Mouse (Mus musculus): Measurements from ENCODE around the gene Arl6ip5. TPM values are rescaled to one million over a fixed set of nuclear protein-coding genes. Genes with fewer than 3 reads are reported as not detected.

Arl6ip5 gene
- polyA plus RNA-seq, 2 experiments, result 17.1 to 25.6 TPM

DNA sequence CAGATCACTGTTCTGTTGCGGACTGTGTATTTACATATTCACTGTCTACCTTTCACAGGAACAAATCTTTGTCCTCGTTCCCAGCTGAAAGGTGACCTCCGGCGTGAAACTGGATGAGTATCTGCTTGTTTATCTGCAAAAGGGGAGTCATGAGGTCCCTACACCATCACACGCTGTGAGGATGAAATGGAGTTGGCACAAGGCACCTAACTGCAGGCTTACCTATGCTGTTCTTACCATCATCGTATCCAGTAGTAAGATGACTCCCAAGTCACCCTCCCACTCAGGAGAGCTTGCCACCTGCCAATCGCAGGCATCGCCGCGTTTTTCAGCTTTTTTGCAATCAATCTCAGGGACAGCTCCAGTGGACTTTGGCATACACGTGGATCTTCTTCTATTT lies 59.1 kb downstream of the Arl6ip5 start:
- no peak for DNase-seq (ENCODE audit: low read depth in 3 of 3, low spot score in 3 of 3)
- 70% methylated on average over 11 of the region's 11 CpGs for WGBS (ENCODE audit: insufficient replicate concordance)
- Histone ChIP-seq H3K9ac (replicated peaks) (no peak overlapping the region), H3K4me1 (replicated peaks; ENCODE audit: control insufficient read depth in 2 of 2, insufficient read depth in 2 of 2, low read length in 1 of 2) (0 out of 4 replicates have a peak, but pooled peaks cover 0 to 1% of the 10 kb centered on the region in 2 experiments), H3K4me2 (ENCODE audit: low read depth) (no peak overlapping the region), H3K36me3 (replicated peaks; ENCODE audit: control insufficient read depth, insufficient read depth, low read depth) (no peaks in the 10 kb centered on the region), H3K27me3 (ENCODE audit: control insufficient read depth, insufficient read depth, low read length) (no peaks in the 10 kb centered on the region), H3K9me3 (ENCODE audit: control insufficient read depth, low read length) (no peaks in the 10 kb centered on the region), H3K27ac (no peak overlapping the region), H3K4me3 (ENCODE audit: insufficient read depth in 1 of 2, low read depth in 2 of 2, low read length in 2 of 2) (no peak overlapping the region)
- no peak for TF ChIP-seq EP300 (IDR thresholded peaks at IDR 0.05; ENCODE audit: low read depth)
- TF ChIP-seq CTCF (IDR thresholded peaks at IDR 0.05; ENCODE audit: low read depth), result no peak
- no peak for ATAC-seq (ENCODE audit: insufficient read depth)

GRCm38 (mm10) chr6:97272349-97272748 lies 61.9 kb downstream of the Arl6ip5 start:
- H3K4me3 ChIP-seq (ENCODE audit: insufficient read depth in 1 of 2, low read depth in 2 of 2, low read length in 2 of 2), result no peak overlapping the region
- no peak overlapping the region for H3K4me2 ChIP-seq (ENCODE audit: low read depth)
- no peaks in the 10 kb centered on the region for H3K27me3 ChIP-seq (ENCODE audit: control insufficient read depth, insufficient read depth, low read length)
- no peak overlapping the region for H3K27ac ChIP-seq
- 0 out of 4 replicates have a peak, but pooled peaks cover 0 to 1% of the 10 kb centered on the region in 2 experiments for H3K4me1 ChIP-seq (replicated peaks; ENCODE audit: control insufficient read depth in 2 of 2, insufficient read depth in 2 of 2, low read length in 1 of 2)
- ATAC-seq (ENCODE audit: insufficient read depth), result no peak
- no peak for DNase-seq (ENCODE audit: low read depth in 3 of 3, low spot score in 3 of 3)
- no peak overlapping the region for H3K9ac ChIP-seq (replicated peaks)
- H3K9me3 ChIP-seq (ENCODE audit: control insufficient read depth, low read length), result no peaks in the 10 kb centered on the region
- whole genome bisulfite sequencing (ENCODE audit: insufficient replicate concordance), result 48% methylated on average over 2 of the region's 2 CpGs
- no peaks in the 10 kb centered on the region for H3K36me3 ChIP-seq (replicated peaks; ENCODE audit: control insufficient read depth, insufficient read depth, low read depth)
- no peak for TF ChIP-seq EP300 (IDR thresholded peaks at IDR 0.05; ENCODE audit: low read depth)
- no peak for TF ChIP-seq CTCF (IDR thresholded peaks at IDR 0.05; ENCODE audit: low read depth)

DNA sequence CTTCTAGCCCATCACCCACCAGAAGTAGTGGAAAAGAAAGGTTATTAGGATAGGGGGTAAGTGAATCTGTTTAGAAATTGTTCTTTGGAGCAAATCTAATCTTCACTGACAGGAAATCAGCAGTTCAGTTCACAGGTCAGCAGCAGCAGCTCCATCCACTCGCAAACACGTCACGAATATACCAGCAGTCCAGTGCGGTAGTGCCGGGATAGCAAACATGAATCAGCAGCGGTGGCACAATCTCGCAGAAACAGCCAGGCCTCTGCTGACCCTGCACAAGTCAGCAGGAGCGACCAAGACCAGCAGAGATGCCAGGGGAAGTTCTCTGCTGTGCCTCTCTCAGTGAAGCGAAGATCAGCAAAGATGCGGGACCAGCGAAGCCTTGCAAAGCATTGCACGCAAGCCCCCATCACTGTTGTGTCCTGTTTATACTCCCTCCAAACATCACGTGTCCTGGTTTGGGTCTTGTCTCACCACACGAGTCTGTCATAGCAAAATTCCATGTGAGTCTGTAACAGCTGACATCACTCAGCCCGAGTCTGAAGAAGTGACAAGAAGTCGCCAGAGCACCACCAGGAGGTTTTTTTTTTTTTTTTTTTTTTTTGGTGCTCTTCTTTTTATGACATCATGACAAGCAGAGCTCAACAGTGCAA lies 62.7 kb downstream of the Arl6ip5 start:
- H3K4me2 ChIP-seq (ENCODE audit: low read depth), result no peak overlapping the region
- no peak overlapping the region for H3K4me3 ChIP-seq (ENCODE audit: insufficient read depth in 1 of 2, low read depth in 2 of 2, low read length in 2 of 2)
- DNase-seq (ENCODE audit: low read depth in 3 of 3, low spot score in 3 of 3) (no peak), ATAC-seq (ENCODE audit: insufficient read depth) (no peak)
- TF ChIP-seq CTCF (IDR thresholded peaks at IDR 0.05; ENCODE audit: low read depth) (no peak), EP300 (IDR thresholded peaks at IDR 0.05; ENCODE audit: low read depth) (no peak)
- WGBS (ENCODE audit: insufficient replicate concordance), result 63% methylated on average over 16 of the region's 16 CpGs
- H3K4me1 ChIP-seq (replicated peaks; ENCODE audit: control insufficient read depth in 2 of 2, insufficient read depth in 2 of 2, low read length in 1 of 2), result peaks cover 0 to 3% of the 10 kb centered on the region in 2 experiments; a peak in 2 of 4 replicates
- H3K27ac ChIP-seq, result no peak overlapping the region
- no peaks in the 10 kb centered on the region for H3K9me3 ChIP-seq (ENCODE audit: control insufficient read depth, low read length)
- H3K36me3 ChIP-seq (replicated peaks; ENCODE audit: control insufficient read depth, insufficient read depth, low read depth), result no peaks in the 10 kb centered on the region
- no peaks in the 10 kb centered on the region for H3K27me3 ChIP-seq (ENCODE audit: control insufficient read depth, insufficient read depth, low read length)
- H3K9ac ChIP-seq (replicated peaks), result no peak overlapping the region

DNA sequence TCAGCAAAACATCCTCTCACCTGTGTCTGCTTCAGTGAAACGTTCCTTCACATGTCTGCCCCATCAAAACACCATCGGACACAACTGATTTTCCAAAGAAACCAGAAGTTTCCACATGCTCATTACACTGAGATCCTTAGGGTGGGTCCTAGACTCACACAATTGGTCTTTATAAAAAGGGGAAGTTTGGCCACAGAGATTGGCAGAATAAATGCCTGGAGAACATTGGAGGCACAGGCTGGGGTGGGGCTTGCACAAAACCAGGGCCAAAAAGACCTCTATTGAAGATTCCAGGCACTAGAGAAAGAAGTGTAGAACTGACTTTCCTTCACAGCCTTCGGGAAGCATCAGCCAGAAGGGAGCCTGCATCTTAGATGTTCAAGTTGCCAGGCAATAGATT lies 63.3 kb downstream of the Arl6ip5 start:
- no peak for TF ChIP-seq CTCF (IDR thresholded peaks at IDR 0.05; ENCODE audit: low read depth)
- TF ChIP-seq EP300 (IDR thresholded peaks at IDR 0.05; ENCODE audit: low read depth), result no peak
- H3K9me3 ChIP-seq (ENCODE audit: control insufficient read depth, low read length), result no peaks in the 10 kb centered on the region
- H3K9ac ChIP-seq (replicated peaks), result no peak overlapping the region
- H3K36me3 ChIP-seq (replicated peaks; ENCODE audit: control insufficient read depth, insufficient read depth, low read depth), result no peaks in the 10 kb centered on the region
- DNase-seq (ENCODE audit: low read depth in 3 of 3, low spot score in 3 of 3), result no peak
- H3K27me3 ChIP-seq (ENCODE audit: control insufficient read depth, insufficient read depth, low read length), result no peaks in the 10 kb centered on the region
- H3K4me1 ChIP-seq (replicated peaks; ENCODE audit: control insufficient read depth in 2 of 2, insufficient read depth in 2 of 2, low read length in 1 of 2), result peaks cover 0 to 7% of the 10 kb centered on the region in 2 experiments; a peak in 2 of 4 replicates
- WGBS (ENCODE audit: insufficient replicate concordance), result 51% methylated on average over 3 of the region's 3 CpGs
- no peak overlapping the region for H3K4me2 ChIP-seq (ENCODE audit: low read depth)
- no peak overlapping the region for H3K27ac ChIP-seq
- H3K4me3 ChIP-seq (ENCODE audit: insufficient read depth in 1 of 2, low read depth in 2 of 2, low read length in 2 of 2), result no peak overlapping the region
- ATAC-seq (ENCODE audit: insufficient read depth), result no peak

DNA sequence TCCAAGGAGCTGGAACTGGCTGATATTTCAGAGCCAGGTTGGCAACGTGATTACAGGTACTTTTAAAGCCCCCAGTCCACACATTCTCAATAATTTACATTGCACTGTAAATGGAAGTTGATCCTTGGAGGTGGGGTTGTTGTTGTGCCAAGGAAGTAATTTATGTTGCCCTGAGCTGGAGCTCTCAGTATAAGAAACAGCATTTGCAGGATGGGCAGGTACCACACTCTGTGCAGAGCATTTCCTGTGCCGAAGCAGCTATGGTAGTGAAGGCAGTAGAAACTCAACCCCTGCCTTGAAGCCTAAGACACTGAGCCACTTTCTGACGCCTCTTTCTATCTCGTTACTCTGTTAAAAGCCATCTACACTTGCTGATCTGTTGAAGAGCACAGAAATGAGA lies 65.3 kb downstream of the Arl6ip5 start:
- H3K9ac ChIP-seq (replicated peaks), result no peak overlapping the region
- 48% methylated on average over 4 of the region's 4 CpGs for WGBS (ENCODE audit: insufficient replicate concordance)

More for the DNA sequence above, 65.3 kb downstream of the Arl6ip5 start:
- TF ChIP-seq CTCF (IDR thresholded peaks at IDR 0.05; ENCODE audit: low read depth) (no peak), EP300 (IDR thresholded peaks at IDR 0.05; ENCODE audit: low read depth) (no peak)
- DNase-seq (ENCODE audit: low read depth in 3 of 3, low spot score in 3 of 3) (no peak), ATAC-seq (ENCODE audit: insufficient read depth) (no peak)
- Histone ChIP-seq H3K27ac (no peak overlapping the region), H3K27me3 (ENCODE audit: control insufficient read depth, insufficient read depth, low read length) (no peaks in the 10 kb centered on the region), H3K36me3 (replicated peaks; ENCODE audit: control insufficient read depth, insufficient read depth, low read depth) (no peaks in the 10 kb centered on the region), H3K4me2 (ENCODE audit: low read depth) (no peak overlapping the region), H3K9me3 (ENCODE audit: control insufficient read depth, low read length) (no peaks in the 10 kb centered on the region), H3K4me3 (ENCODE audit: insufficient read depth in 1 of 2, low read depth in 2 of 2, low read length in 2 of 2) (no peak overlapping the region), H3K4me1 (replicated peaks; ENCODE audit: control insufficient read depth in 2 of 2, insufficient read depth in 2 of 2, low read length in 1 of 2) (peaks cover 0 to 7% of the 10 kb centered on the region in 2 experiments; a peak in 2 of 4 replicates)
